Mouse (Mus musculus): ENCODE results near the gene St3gal5.

The St3gal5 gene

DNA sequence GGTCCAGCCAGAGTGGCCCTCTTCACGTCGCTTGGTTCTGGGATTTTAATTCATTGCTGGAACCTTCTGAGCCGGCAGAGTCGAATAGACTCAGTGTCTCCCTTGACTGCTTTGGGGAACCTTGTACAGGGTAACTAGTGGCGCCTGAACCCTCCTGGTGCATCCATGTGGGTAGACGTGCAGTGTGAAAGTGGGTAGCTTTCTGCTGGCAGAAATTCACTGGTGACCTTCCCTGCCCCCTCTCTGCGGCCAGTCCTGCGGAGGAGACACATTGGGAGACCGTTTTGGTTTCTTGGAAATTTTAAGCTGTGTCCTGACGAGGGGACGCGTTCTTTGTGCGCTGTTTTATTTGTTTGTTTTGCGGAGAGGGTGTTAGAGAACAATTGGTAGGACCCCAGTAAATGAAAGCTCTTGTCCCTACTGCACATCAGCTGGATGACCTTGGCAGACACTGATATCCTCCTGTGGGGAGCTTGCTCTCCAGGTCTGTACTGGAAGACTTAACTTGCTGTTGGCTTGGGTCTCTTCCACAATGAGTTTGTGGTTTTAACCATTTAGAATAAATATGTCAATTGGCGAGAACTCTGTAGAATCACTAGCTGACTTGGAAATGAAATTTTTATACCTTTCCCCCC, 746 bp downstream of the St3gal5 start:
- peak in 1 of 2 experiments; percentile 67 for DNase-seq

DNA sequence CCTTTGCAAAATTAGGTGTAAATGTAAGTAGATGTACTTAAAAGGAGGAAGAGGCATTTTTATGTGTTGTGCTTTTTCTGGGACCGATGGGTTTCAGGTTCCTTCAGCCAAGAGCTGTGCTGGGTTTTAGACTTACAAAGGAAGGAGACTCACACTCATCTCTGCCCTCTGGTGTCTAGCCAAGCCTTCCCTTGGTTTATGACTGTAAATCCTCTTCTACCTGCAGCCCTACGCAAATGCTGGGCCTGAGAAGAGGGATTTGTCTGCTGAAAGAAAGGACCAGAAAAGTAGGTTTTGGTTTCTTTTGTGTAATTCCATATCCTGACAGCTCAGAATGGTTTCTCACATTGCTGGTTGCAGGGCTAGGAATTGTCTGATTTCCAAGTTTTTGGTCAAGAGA, 1.3 kb downstream of the St3gal5 start:
- peak; percentile 53 to 72 for DNase-seq

DNA sequence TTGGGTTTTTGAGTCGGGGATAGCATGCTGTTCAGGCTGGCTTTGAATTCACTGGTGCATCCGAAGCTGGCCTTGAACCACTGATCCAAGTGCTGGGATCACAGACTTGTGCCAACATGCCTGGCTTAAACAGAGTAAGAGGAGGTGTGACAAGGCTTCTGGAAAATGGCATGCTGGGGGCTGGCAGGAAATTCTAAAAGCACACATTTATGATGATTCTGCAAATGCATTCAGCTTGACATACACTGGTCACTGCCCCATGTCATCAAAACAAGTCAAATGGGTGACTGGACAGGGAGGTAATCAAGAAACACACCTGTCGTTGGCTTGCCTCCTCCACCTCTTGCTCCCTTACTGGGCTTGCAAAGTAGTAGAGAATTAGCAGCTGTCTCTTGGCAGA, 1.9 kb downstream of the St3gal5 start:
- peak; percentile 49 to 52 for DNase-seq

DNA sequence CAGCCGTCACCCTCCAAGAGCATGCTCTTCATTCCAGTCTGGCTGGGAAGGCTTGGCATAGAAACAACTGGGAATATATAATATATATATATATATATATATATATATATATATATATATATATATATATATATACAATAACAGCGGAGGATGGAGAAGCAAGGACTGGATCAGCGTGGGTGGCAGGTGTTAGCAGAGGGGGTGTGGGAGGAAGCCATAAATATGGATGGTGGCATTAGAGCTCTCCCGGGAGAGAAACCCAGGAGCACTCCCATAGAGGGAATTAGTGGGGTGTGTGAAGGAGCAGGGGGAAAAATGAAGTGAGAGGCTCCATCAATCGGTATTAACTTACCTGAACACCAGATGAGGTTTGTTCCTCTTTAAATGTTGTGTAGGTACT, 2.8 kb downstream of the St3gal5 start:
- no peak for DNase-seq

DNA sequence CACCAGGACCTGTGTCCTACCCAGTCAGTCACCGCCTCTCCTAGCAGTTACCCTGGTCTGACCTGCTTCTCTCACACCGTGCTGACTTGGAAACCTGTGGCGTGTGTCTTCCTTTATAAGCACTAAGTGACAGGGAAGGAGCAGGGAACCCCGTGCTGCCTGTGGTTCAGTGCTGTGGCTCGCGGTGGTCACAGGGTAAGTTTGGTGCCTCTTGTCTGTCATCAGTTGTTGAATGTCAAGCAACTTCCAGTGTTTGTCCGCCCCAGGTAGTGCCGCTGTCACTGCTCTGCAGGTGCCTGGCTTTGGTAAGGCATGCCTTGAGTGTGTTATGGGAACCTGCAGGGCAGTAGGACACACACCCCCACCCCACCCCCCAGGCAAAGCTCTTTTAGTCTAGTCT, 3.5 kb downstream of the St3gal5 start:
- peak; percentile 44 to 45 for DNase-seq

DNA sequence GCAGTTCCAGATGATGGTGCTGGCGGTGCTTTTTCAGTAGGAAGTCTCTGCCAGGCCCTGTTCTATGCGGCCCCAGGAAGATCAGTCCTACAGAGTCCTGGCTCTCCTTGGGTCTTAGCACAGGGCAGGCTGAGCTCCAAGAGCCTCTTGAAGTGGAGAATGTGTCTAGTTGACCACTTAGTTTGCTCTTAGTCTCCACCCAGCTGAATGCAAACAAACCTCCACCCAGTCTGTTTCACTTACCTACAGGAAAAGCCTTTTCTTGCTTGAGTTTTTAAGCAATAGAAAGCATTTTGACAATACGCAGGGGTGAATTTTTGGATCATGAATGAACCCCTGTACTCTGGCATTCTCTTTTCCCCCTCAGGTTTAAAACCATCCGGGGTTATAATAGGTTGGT, 4.0 kb downstream of the St3gal5 start:
- no peak for DNase-seq

DNA sequence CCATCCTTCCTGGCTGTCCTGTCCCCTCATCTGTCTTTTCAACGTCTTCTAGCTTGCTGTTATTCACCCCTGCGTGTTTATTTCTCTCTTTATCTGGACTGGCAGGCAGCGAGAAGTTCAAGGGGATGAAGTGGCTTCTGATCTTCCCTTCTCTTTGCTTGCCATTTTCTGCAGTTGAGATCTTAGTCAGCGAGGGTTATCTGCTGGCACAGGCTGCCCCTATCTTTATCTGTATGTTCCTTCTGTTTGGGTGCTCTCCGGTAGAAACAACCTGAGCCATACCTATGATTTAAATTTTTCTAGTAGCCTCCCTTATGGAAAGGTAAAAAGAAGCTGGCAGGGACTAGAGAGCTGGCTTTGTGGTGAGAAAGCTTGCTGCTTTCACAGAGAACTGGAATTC, 4.7 kb downstream of the St3gal5 start:
- DNase-seq, result no peak

DNA sequence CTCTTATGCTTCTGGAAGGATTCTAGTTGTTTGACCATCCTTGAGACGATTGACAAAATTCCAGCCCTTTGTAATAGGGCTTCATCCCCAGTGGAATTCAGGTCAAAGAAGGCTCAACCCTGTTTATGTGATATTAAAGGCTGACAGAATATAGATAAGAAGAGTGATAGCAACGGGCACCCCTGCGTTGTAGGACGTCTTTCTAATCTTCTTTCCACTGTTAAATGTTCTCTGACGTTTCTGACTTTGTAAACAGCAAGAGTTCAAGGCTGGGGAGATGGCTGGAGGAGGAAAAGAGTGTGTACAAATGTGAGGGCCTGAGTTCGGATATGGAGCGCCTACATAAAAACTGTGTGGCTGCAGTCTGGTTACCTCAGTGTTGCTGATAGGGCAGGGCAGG, 7.1 kb downstream of the St3gal5 start:
- DNase-seq, result no peak

DNA sequence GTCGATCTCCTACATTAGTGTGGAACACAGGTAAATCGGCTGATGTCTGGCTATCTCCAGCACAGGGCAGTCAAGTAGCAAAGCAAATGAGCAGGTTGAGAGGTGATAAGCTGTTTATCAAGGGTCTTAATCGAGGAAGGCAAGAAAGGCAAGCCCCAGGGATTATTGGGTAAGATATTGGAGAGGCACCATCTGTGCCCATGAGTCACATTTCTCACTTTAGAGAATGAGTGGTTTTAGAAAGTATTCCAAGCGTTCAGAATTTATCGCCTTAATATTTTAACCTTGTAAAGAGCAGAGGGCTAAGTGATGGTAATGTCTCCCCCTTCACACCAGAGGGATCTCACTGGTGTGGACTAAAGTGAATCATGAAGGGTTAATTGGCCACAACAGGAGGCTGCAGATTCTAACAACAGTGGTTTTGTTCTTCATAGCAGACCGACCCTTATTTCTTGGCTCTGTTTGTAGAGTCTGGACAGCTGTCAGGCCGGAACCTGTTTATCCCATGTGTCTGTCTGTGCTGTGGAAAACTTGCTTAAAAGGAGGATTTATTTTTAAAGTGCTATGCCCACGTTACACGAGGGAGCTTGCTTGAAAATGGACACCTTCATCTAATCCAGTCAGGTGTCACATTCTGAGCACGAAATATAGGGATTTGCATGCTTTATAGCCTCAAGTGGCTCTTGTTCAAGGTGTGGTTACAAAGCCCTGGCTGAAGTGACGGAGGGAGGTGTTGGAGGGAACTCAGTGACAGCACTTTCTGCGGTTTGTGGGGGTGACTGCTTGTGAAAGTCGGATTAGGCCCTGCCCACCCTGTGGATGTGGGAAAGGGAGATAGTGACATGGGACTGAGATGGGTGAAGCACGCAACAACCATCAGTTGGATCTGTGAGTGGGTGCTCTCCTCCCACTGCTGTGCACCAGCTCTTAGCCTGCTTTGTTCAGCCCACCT, 11.8 kb downstream of the St3gal5 start:
- no peak for DNase-seq

DNA sequence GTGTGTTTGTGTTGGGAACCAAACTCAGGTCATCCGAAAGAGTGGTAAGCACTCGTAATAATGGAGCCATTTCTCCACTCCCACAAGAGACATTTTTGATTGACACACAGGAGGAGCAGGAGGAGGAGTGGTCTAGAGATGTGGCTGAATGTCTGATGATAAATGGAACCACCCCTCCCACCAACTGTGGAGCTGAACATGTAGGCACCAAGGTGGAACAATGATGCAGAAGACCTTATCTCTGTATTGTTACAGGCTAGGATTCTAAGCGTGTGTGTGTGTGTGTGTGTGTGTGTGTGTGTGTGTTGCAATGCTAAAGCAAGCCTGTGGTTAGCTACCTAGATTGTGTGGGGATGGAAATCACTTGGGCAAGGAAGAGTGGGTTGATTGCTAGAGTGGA, 13.2 kb downstream of the St3gal5 start:
- no peak for DNase-seq

DNA sequence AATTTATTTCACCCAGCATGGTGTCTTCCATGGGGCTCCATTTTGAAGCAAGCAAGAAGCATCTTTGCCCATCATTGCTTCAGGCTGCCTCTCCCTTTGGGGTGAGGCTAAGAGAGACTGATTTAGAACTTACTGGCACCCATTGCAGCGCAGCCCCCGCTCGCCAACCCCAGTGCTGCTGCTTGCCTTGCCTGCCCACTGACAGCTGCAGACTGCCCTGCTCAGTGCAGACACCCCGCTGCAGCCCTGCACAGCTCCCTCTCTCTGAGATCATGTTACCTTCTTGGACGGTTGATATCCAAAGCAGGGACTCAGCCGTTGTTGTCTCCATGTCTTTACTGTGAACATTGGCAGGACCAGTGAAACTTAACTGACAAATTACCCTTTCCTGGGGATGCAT, 15.2 kb downstream of the St3gal5 start:
- DNase-seq, result no peak

DNA sequence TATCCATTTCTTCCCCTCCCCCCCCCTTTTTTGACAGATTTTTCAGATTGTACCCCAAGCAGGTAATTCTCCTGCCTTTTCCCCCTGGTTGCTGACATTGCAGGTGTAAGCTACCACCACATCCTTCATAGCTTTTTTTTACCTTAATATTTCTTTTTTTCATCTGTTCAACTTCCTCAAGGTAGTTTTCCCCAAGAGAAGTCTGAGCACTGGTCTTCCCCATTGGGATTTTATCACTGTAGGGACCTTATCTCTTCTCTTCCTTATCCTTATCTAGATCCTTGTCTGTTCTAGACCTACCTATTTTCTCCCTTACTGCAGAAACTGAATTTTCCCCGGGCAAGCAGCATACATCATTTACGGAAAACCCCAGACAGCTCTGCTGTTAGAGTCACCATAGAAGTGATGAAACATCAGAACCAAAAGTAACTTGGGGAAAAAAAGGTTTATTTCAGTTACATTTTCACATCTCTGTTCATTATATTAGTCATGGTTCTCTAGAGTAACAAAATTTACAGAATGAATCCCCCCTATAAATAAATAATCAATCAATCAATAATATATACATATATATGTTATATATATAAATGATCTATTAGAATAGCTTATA, 15.8 kb downstream of the St3gal5 start:
- no peak for DNase-seq

DNA sequence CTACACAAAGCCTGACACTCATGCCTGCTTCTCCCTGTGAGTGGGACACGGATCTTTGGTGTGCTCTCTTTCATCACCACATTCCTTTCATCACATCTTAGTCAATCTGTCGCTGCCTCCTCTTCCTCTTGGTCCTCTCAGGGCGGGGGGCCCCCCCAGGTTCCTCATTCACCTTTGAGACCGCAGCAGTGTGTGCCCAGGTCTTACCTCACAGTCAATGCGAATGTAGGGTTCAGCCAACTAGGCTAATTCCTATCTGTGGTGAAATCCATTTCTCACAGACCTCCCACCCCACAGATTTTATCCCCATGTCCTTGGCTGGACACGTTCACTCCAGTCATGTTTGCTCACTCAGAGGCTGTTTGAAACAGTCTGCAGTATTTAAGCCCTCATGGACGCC, 17.5 kb downstream of the St3gal5 start:
- no peak for DNase-seq

DNA sequence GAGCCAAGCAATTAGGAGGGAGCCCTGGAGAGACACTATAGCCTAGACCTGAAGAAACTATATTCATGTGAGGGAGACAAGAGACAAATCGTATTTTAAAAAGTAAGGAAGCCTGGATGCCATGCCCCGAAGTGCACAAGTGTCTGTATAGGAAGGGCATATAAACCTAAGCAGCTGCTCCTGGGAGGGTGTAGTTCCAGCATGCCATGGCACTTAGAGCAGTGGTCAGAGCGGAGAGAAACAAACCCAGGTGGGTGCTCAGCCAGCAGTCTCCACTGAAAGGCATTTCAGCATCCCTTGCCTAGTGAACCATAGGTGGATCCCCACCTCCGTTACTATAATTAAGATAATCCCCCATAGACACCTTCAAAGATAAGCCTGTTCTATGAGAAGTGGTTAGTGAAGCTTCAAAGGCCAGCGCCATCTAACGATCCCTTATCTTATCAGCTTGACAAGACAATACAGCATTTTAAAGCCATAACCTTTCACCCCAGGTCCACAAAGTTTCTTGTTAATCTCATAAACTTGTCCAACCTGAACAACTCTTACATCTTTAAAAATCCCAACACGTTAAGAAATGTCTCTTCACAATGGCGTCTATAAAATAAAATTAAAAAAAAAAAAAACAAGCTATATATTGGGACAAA, 20.1 kb downstream of the St3gal5 start:
- no peak for DNase-seq

DNA sequence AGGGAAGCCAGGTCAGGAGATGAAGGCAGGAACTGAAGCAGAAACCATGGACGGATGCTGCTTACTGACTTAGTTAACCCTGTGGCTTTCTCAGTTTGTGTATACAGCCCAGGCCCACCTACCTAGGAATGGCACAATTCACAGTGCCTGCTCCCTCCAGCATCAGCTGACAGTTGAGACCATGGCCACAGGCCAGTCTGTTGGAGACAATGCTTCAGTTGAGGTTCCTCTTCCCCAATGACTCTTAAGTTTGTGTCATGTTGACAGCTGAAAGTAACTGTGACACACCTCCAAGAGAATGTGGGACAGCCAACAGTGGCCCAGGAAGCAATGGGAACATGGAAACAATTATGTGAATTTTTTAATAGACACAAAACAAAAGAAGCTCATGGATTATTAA, 22.5 kb downstream of the St3gal5 start:
- DNase-seq, result no peak

DNA sequence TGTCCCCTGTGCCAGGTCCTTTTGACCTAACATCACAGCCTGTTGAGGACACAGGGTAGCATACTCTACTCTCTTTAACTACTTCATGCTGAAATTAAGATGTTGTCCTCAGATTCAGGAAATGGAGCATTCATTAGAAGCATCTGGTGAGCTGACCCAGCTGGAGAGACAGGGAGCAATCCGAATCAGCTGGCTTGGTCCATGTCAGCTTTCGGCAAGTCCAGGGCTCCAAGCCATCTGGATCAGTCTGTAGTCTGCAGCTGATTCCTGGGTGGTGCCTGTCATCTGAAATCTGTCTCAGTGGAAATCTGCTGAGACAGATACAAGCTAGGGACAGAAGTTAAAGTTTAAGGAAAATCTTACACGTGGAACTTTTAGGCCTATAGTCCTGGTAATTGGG, 23.9 kb downstream of the St3gal5 start:
- no peak for DNase-seq

DNA sequence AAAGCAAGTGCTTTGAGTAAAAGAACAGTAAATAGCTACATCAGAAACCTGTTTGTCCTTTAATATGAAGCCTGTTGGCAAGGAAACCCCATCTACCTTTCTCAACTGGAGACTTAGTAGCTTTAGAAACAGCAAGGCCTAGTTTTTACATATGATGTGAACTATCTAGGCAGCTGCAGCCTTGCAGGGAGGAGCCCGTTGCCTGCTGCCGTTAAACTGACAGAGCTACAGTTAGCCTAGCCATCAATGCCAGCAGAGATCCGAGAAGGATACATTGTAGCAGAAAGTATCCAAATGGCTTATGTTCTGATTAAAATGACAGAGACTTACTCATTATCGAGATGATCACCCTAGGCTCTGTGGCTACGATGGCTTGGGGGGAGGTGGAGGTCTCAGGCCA, 25.1 kb downstream of the St3gal5 start:
- no peak for DNase-seq

DNA sequence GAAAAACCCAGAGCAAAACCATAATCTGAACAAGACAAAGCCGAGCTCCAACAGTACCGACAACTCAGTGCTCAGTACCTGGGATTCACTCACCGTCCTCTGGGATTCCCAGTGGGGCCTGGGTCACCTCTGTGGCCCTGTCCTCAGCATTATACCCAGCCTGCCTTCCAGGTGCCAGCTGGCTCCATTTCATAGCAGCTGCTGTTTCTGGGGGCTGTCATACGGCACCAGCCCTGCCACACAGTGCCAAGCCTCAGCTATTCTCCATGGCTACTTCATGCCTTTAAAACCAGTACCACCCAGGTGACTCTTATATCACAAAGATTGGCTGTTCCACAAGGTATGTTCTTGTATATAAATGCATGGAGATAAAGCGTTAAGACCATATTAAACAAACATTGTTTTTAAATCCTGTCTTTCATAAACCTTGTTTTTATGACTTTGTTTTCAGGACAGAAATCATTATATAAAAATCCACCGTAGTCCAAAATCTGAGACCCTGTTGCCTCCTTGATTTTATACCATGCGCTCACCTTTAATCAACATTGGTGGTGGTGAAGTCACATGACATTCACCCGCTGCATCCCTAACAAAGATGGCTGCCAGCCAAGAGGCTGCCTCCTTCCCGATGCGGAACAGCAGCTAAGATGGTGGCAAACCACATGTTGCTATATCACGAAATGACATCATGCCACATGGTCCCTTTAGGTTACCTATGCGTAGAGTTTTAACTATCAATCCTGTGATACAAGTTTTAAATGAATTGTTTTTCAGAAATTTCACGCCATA, 27.1 kb downstream of the St3gal5 start:
- peak in 1 of 2 experiments; percentile 57 for DNase-seq

DNA sequence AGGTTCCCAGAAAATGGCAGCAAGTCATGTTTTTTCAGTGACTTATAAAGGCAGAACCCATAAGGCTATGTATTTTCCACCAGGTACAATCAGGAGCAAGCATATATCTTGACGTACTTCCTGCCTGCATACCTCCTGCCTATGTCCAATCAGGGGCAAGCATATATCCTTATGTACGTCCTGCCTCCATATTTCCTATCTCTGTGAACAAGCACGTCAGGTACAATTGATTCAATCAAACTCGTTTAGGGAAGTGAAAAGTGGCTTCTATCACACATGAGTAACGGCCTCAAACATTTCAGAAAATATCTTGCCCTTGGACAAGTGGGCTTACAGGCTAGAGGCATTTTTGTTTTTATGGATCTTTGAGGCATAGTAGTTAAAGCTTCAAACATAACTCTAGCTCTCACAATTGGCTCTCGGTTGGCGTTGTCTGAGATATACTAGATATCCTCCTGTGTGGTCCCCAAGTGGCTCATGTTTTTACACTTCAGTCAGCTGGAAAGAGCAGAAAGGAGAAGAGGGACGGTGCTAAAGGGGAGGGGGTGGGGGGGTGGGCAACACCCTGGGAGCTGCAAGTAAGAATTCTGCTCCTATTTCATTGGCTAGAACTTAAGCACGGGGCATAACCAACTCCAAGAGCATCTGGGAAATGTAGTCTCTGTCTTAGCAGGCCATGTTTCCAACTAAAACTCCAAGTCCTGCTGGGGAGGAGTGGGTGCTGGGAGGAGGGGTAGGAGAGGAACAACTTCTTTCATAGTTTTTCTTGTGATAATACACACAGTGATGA, 28.9 kb downstream of the St3gal5 start:
- no peak for DNase-seq

DNA sequence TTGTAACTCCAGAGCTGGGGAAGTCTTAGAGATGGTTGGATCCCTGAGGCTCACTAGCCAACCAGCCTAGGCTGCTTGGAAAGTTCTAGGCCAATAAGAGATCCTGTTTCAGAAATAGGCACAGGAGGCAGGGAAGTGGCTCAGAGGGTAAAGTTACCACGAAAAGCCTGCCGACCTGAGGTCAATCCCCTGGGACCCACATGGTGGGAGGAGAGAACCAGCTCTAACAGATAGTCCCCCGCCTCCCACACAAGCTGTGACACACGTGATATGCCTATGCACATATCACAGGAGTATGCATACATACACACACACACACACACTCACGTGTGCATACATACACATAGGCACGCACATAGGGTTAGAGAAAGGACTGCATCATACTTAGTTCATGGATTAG, 32.7 kb downstream of the St3gal5 start:
- DNase-seq, result no peak

DNA sequence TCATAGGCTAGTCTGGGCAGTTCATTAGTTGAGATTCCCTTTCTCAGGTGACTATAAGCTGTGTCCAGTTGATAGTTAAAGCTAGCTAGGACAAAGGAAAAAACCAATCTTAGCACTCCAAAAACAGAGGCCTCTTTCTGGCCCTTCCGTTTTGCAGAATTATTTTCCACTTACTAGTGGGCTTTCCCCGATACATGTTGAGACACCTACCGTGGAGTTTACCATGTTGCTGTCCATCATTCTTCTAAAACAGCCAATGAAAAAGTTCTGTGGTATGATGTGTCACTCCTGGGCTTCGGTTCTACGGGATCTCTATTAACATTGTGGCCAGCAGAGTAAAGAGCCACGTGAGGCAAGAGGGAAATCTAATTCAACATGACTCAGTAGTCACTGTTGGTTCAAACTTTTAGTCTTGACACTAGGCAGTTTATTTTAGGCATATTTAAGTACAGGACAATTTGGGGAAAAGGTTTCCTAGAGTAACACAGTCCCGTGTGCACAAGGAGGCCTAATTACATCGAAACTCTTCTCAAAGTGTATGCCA, 35.4 kb downstream of the St3gal5 start:
- DNase-seq, result no peak
